Mouse (Mus musculus) erythroblast, embryonic 14.5 days (primary cell): ENCODE measurements around the gene D13Ertd608e. TPM values are rescaled to one million over a fixed set of nuclear protein-coding genes. Genes with fewer than 3 reads are reported as not detected.
"Not testable (repeated sequence)": the region's sequence is repeated elsewhere in the genome, so short reads cannot be mapped to it uniquely, and the experiment has no call there.

Source experiments
- H3K27me3 ChIP-seq: 2 replicates; pipeline ENCODE4 v1.6.1; 2012; ENCODE audit warnings: inconsistent platforms; ENCODE audit not compliant: control insufficient read depth
- H3K36me3 ChIP-seq: 2 replicates; pipeline ENCODE4 v1.6.1; 2012; ENCODE audit warnings: mild to moderate bottlenecking, inconsistent platforms; ENCODE audit not compliant: control insufficient read depth
- H3K4me1 ChIP-seq: 2 replicates; pipeline ENCODE4 v1.6.1; 2012; ENCODE audit warnings: inconsistent platforms; ENCODE audit not compliant: control insufficient read depth
- H3K4me3 ChIP-seq: replicated peaks from 2 replicates; pipeline ENCODE3; 2012; ENCODE audit warnings: moderate library complexity, mild to moderate bottlenecking, inconsistent platforms
- H3K9me3 ChIP-seq: 2 replicates; pipeline ENCODE4 v1.6.1; 2012; ENCODE audit warnings: low read length, inconsistent platforms, mixed read lengths; ENCODE audit not compliant: control insufficient read depth
- GATA1 ChIP-seq: IDR thresholded peaks from 2 replicates; pipeline ENCODE4 v1.6.1; 2012; ENCODE audit warnings: low read length, inconsistent platforms, mixed read lengths
- TAL1 ChIP-seq: IDR thresholded peaks from 3 replicates; pipeline ENCODE4 v1.6.1; 2012; ENCODE audit warnings: low read length, inconsistent platforms, mixed read lengths
- polyA plus RNA-seq: library from polyadenylated mRNA; stranded (reverse); fragments of >175 nt; gene quantifications from 2 replicates; pipeline ENCODE4 v1.2.3, GENCODE M21; 2012

Gene D13Ertd608e
- not detected in 2 replicates for polyA plus RNA-seq

DNA sequence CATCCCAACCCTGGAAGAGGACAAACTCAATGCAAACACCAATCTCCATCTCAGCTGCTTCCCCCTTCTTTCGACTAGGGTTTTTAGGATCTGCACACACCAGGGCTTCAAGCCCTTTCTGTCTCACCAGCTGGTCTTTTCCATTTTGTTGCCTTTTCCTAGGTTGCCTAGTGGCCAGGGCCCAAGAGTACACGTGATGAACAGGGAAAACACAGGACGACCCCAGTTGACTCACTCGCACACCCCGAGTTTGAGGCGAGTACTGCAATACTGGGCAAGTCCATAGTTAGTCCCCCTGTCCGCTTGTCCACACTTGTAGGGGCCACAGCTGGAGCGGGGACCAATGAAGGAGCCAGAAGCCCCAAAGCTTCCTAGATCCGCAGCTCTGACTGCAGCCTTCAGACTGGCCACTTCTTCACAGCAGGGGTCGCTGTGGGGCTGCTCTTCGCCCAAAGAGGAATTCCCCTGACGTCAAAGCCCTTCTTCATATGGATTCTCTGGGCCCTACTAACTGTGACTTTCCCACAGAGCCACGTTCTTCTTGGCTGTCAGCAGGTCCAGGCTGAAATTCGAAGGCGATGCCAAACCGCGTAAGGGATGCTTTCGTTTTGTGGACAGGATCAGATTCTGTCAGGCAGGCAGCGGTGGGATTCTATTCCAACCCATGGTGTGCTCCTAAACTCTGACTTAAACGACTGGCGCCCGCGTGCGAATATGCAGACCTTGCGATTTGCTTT lies at the start of gene D13Ertd608e:
Gene D13Ertd608e (plus strand): TSS at position 687 of the 737 bp plus-strand sequence.
- not testable (repeated sequence) for H3K4me3 ChIP-seq, H3K9me3 ChIP-seq, H3K4me1 ChIP-seq, H3K36me3 ChIP-seq
- H3K27me3 ChIP-seq = peaks cover 19% of the 10 kb centered on the region

DNA sequence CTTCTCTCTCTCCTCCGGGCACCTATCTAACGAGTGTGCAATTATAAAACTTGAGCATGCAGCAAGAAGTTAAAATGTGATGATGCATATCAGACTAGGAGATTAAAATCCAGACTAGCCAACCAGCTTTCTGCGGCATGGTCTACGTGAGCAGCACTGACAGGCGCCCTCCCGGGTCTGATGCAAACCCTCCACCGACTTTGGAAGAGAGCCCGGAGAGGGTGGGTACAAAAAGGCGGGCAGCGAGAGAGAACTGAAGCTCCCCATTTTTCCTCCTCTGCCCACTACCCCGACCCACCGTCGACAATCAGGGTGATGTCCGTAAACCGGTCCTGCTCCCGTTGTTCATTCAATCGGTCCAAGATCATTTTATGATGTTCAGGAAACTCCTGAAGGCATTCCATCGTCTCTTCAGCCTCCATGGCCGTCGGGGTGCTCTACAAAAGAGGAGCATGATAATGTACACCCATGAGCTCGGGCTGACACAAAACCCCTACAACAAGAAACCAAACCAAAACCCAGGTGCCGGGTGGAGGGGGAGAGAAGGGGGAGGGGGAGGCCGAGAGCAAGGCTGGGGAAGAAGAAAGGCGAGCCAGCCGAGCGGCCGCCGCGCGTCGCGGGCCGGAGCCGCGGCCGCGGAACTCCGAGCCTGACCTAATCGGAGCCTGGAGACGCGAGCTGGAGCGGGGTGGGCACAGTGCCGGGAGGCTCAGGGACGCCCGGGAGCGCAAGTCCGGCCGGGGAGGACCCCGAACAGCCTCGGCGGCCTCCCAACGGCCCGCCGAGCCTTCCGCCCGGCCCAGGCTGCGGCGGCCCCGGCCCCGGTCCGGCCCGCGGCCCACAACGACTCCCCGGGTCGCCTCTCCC lies 45.7 kb upstream of the D13Ertd608e start:
- peaks cover 37% of the 10 kb centered on the region for H3K36me3 ChIP-seq
- H3K27me3 ChIP-seq = no peaks in the 10 kb centered on the region
- H3K9me3 ChIP-seq = no peaks in the 10 kb centered on the region
- H3K4me1 ChIP-seq = peaks cover 33% of the 10 kb centered on the region
- peak overlapping the region; percentile 96 for H3K4me3 ChIP-seq
- TF ChIP-seq GATA1 = no peak

DNA sequence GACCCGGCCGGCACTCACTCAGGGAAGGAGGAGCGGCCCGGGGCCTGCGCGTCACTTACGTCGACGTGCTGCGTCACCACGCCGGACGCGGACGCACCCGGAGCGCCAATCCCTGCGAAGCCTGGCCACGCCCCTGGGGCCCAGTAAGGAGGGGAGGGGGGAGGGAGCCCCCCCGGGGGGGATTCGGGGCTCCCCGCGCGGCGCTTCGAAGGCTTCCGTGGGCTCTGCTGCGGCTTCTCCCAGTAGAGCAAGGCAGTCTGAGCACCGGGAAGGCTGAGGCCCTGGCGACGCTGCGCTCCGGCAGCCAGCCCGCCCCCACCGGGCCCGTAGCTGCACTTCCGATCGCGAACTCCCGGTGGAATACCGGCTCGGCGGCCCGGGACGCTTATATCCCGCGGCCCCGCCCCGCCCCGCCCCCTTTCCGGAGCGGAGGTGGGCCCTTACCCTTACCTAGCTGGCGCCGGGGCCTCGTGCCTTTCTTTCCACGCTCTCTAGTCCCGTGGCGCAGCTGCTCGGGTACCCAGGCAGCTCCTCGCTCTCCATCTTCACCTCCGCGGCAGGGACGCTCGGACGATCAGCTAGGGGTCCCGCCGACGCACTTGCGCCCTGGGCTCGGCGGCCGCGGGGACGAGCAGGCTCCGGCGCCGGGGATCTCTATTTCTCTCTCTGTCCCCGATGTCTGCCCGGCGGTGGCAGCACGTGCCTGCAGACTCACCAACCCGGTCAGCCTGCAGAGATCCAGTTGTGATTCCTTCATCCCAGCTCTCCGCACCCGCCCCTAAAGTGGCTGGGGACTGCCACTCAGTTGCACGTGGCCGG lies 44.8 kb upstream of the D13Ertd608e start, which contains the start of gene Zfp131:
Gene Zfp131 (minus strand): TSS at position 129 of the 819 bp plus-strand sequence.
- Histone ChIP-seq H3K9me3 (no peaks in the 10 kb centered on the region), H3K4me1 (peaks cover 33% of the 10 kb centered on the region), H3K4me3 (peak within 1 kb of the TSS; percentile 96), H3K27me3 (no peaks in the 10 kb centered on the region), H3K36me3 (peaks cover 29% of the 10 kb centered on the region)
- TF ChIP-seq GATA1 = no peak
- TF ChIP-seq TAL1 = no peak

DNA sequence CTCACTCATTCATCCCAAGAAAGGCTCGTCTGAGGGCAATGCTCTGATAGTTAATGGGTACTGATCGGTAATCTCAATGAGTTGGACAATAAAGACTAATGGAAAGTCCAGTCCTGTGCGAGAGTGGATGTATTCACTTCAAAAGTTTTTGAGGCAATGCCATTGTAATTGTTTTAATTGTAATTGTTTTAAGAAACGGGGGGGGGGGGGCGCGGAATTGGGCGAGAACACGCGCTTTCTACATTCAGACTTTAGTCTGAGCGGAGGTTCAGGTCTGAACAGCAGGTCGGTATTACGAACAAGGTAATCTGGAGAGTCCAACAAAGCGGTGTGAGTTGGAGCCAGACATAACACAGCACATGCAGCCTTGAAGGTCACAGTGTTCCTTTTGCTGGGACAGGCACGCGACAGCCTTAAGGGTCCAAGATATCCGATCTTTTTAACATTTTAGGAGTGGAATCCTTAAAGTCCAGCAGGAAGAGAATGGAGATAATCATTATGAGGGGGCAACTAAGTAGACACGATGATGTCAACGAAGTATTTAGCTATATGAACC lies 44.1 kb upstream of the D13Ertd608e start:
- H3K27me3 ChIP-seq = no peaks in the 10 kb centered on the region
- H3K4me1 ChIP-seq = peaks cover 32% of the 10 kb centered on the region
- no peak for TF ChIP-seq TAL1
- no peak for TF ChIP-seq GATA1
- H3K9me3 ChIP-seq = no peaks in the 10 kb centered on the region
- H3K4me3 ChIP-seq = peak overlapping the region; percentile 96
- H3K36me3 ChIP-seq = peaks cover 23% of the 10 kb centered on the region

DNA sequence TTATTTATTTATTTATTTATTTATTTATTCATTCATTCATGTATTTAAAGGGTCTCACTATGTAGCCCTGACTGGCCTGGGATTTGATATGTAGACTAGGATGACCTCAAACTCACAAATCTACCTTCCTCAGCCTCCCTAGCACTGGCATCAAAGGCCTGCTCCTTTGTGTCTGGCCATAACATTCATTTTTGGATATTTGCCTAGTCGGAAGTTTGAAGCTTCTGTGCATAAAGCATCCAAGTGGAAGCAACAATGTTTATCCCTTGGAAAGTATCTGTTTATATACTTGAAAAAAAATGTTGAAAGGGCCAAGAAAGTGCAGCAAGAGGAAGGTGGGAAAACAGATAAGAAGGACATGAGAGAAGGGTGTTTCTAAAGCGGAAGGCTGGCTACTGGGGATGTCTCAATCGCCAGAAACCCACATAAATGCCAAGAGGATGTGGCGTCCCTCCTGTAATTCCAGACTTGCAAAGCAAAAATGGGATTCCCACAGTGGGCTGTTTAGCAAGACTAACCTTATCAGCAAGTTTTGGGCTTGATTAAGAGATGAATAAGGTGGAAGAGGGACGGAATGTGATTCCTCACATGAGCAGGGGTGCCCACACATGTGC lies 42.9 kb upstream of the D13Ertd608e start:
- Histone ChIP-seq H3K4me3 (no peak overlapping the region), H3K9me3 (no peaks in the 10 kb centered on the region), H3K4me1 (peaks cover 30% of the 10 kb centered on the region), H3K36me3 (peaks cover 14% of the 10 kb centered on the region), H3K27me3 (no peaks in the 10 kb centered on the region)
- no peak for TF ChIP-seq TAL1
- TF ChIP-seq GATA1 = no peak

DNA sequence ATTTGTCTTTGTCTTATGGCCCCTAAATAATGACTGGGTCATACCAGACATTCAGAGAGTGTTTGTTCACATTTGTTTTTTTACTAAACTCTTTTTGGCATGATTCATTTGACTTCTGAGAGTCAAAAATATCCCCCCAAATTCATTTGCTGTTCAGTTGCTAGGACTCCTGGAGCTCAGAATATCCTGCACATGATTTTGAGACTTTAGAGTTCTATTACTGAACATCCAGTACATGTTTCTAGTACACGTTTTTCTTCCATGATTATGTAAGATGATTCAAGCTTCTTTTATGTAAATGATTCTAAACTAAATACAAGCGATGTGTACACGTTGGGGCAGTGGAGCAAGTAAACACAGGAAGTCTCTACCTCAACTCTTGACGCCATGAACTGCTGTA lies 38.1 kb upstream of the D13Ertd608e start:
- TF ChIP-seq TAL1 (no peak), GATA1 (no peak)
- no peaks in the 10 kb centered on the region for H3K27me3 ChIP-seq
- peaks cover 2% of the 10 kb centered on the region; the same call in 1 of the 2 replicates for H3K4me1 ChIP-seq
- peaks cover 2% of the 10 kb centered on the region; the same call in 1 of the 2 replicates for H3K9me3 ChIP-seq
- H3K4me3 ChIP-seq = no peak overlapping the region
- H3K36me3 ChIP-seq = no peaks in the 10 kb centered on the region

DNA sequence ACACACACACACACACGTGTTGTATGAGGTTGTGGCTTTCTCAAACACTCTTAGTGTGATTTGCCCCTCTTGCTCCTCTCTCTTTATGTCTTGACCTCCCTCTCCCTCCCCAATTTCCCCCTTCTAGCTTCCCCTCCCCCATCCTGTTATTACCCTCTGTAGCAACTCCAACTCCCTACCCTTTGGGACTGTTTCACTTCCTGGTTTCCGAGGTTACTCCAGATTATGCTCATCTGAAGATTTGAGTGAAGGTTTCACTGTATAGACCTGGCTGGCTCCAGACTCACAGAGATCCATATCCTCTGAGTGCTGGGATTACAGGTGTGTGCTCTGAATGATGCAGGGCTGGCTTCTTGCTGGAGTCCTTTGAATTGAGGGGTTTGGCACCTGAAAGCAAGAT lies 26.9 kb upstream of the D13Ertd608e start:
- H3K27me3 ChIP-seq = no peaks in the 10 kb centered on the region
- no peak overlapping the region for H3K4me3 ChIP-seq
- no peaks in the 10 kb centered on the region for H3K36me3 ChIP-seq
- no peak for TF ChIP-seq TAL1
- TF ChIP-seq GATA1 = no peak
- H3K9me3 ChIP-seq = no peaks in the 10 kb centered on the region
- H3K4me1 ChIP-seq = no peaks in the 10 kb centered on the region

DNA sequence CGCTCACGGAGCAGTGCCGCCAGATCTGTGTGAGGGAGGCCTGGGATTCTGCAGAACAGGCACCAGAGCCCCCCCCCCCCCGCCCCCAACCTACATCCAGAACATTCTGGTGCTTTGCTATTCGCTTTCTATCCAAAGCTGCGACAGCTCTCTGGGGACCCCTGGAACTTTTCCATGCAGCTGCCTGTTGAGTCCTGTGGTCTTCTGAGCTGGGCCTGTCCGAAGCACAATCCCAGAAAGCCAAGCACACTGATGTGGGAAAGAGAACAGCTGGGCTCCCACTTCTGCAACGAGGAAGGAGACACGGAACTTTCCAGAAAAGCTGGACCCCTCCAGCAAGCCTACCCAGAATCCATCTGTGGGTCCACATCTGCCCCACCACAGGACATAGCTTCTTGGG lies 25.8 kb upstream of the D13Ertd608e start:
- Histone ChIP-seq H3K36me3 (no peaks in the 10 kb centered on the region), H3K9me3 (no peaks in the 10 kb centered on the region), H3K4me3 (no peak overlapping the region), H3K4me1 (no peaks in the 10 kb centered on the region), H3K27me3 (no peaks in the 10 kb centered on the region)
- TF ChIP-seq GATA1 (no peak), TAL1 (no peak)
